Mouse (Mus musculus): ENCODE measurements around the gene Mcu. TPM values are rescaled to one million over a fixed set of nuclear protein-coding genes. Genes with fewer than 3 reads are reported as not detected.

Gene Mcu
- polyA plus RNA-seq, 1 experiment from 2014 or later, result 26.2 TPM

DNA sequence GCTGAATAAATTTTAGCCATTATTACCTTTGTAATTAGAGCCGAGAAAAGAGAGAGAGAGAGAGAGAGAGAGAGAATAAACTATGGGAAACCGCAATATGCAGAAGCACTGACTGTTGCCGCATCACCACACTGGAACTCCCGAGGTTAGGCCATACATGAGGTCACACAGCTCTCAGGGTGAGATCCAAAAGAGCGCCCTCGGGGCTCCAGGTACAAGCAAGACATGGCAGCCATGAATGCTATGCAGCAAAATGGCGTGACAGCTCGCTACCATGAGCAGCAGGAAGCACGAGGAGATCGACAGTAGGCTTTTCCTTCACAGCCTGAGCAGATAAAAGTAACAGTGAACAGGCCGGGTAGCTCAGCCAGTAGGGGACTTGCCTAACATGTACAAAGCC lies 89.2 kb downstream of the Mcu start:
- no peak overlapping the region for H3K9ac ChIP-seq (ENCODE audit: low read length)
- no peaks in the 10 kb centered on the region for H3K9me3 ChIP-seq (ENCODE audit: control insufficient read depth, low read length)
- no peak overlapping the region for H3K27ac ChIP-seq (ENCODE audit: low read depth, low read length)
- no peak overlapping the region for H3K4me2 ChIP-seq (ENCODE audit: low read depth)
- H3K4me1 ChIP-seq (ENCODE audit: control insufficient read depth, insufficient read depth, low read length), result no peaks in the 10 kb centered on the region
- no peaks in the 10 kb centered on the region for H3K27me3 ChIP-seq (ENCODE audit: control insufficient read depth, insufficient read depth, low read length)
- DNase-seq (ENCODE audit: low spot score) (no peak), ATAC-seq (ENCODE audit: insufficient read depth, low FRiP score, low TSS enrichment) (no peak)
- H3K36me3 ChIP-seq (ENCODE audit: control insufficient read depth, insufficient read depth, low read length), result no peaks in the 10 kb centered on the region
- no peak overlapping the region for H3K4me3 ChIP-seq (ENCODE audit: low read depth, low read length)
- 87% methylated on average over 11 of the region's 11 CpGs for WGBS

DNA sequence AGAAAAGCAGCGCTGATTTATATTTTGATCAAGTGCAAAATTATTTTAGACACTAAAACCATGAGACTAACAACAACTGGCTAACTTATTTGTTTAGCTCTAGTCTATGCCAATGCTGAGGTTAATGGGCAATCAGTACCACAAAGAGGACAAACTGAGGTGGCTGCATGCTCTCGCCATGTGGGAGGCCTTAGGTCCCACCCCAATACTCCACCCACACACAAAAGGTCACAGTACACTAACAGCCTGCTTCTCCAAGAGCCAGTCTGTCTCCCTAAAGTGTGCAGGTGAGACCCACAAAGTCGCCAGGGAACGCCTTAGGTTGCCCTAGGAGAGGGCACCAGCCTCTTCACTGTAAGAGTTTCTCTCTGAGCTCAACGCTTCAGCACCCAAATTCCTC lies 91.8 kb downstream of the Mcu start:
- Histone ChIP-seq H3K4me2 (ENCODE audit: low read depth) (no peak overlapping the region), H3K4me1 (ENCODE audit: control insufficient read depth, insufficient read depth, low read length) (no peaks in the 10 kb centered on the region), H3K9ac (ENCODE audit: low read length) (no peak overlapping the region), H3K27me3 (ENCODE audit: control insufficient read depth, insufficient read depth, low read length) (no peaks in the 10 kb centered on the region), H3K4me3 (ENCODE audit: low read depth, low read length) (no peak overlapping the region), H3K36me3 (ENCODE audit: control insufficient read depth, insufficient read depth, low read length) (no peaks in the 10 kb centered on the region), H3K9me3 (ENCODE audit: control insufficient read depth, low read length) (no peaks in the 10 kb centered on the region), H3K27ac (ENCODE audit: low read depth, low read length) (no peak overlapping the region)
- WGBS, result 89% methylated on average over 5 of the region's 5 CpGs
- no peak for DNase-seq (ENCODE audit: low spot score)
- no peak for ATAC-seq (ENCODE audit: insufficient read depth, low FRiP score, low TSS enrichment)

DNA sequence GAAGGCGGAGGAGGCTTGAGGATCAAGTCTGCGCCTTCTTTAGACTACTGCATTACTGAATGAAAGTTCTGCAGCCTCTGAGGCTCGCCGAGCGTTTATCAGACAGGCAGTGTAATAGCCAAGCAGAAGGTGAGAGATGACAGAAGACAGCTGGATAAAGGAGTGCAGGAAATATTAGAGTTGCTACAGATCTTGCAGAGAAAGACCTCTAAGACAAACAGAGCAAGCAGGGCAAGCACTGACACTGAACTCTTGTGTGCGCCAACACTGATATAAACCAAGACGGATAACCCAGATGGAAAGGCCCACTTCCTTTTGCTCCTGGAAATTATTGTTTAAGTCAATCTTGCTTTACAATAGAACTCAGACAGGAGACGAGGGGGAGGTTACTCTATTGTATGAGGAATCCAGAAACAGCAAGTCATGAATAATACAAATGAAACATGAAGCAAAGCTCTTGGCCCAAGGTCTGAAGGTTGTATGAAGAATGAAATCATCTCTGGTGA lies 92.6 kb downstream of the Mcu start:
- DNase-seq (ENCODE audit: low spot score) (no peak), ATAC-seq (ENCODE audit: insufficient read depth, low FRiP score, low TSS enrichment) (no peak)
- 73% methylated on average over 8 of the region's 8 CpGs for WGBS
- Histone ChIP-seq H3K36me3 (ENCODE audit: control insufficient read depth, insufficient read depth, low read length) (no peaks in the 10 kb centered on the region), H3K27ac (ENCODE audit: low read depth, low read length) (no peak overlapping the region), H3K27me3 (ENCODE audit: control insufficient read depth, insufficient read depth, low read length) (no peaks in the 10 kb centered on the region), H3K4me2 (ENCODE audit: low read depth) (no peak overlapping the region), H3K4me1 (ENCODE audit: control insufficient read depth, insufficient read depth, low read length) (no peaks in the 10 kb centered on the region), H3K4me3 (ENCODE audit: low read depth, low read length) (no peak overlapping the region), H3K9me3 (ENCODE audit: control insufficient read depth, low read length) (no peaks in the 10 kb centered on the region), H3K9ac (ENCODE audit: low read length) (no peak overlapping the region)

DNA sequence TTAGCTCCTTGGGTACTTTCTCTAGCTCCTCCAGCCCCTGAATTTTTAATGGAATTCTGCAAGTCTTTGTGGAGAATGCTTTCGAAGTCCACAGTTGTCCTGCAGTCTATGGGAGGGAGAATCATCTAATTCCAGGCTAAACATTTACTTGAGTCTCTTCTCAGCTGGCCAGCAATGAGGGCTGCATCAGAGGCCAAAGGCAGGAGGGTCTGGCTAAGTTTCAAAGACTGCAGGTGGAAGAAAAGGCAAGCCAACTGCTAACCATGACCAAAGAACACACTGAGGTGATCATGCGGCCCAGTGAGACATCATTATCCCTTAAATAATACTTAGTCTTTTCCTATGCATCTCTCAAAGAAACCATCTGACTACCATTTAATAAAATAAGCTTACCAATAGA lies 95.8 kb downstream of the Mcu start:
- ATAC-seq (ENCODE audit: insufficient read depth, low FRiP score, low TSS enrichment) (no peak), DNase-seq (ENCODE audit: low spot score) (no peak)
- no peak overlapping the region for H3K9ac ChIP-seq (ENCODE audit: low read length)
- no peak overlapping the region for H3K4me3 ChIP-seq (ENCODE audit: low read depth, low read length)
- WGBS, result 89% methylated on average over 2 of the region's 2 CpGs
- H3K27ac ChIP-seq (ENCODE audit: low read depth, low read length), result no peak overlapping the region
- no peaks in the 10 kb centered on the region for H3K4me1 ChIP-seq (ENCODE audit: control insufficient read depth, insufficient read depth, low read length)
- H3K9me3 ChIP-seq (ENCODE audit: control insufficient read depth, low read length), result no peaks in the 10 kb centered on the region
- H3K27me3 ChIP-seq (ENCODE audit: control insufficient read depth, insufficient read depth, low read length), result no peaks in the 10 kb centered on the region
- H3K36me3 ChIP-seq (ENCODE audit: control insufficient read depth, insufficient read depth, low read length), result no peaks in the 10 kb centered on the region
- H3K4me2 ChIP-seq (ENCODE audit: low read depth), result no peak overlapping the region

GRCm38 (mm10) chr10:59519411-59519810 lies 97.1 kb downstream of the Mcu start:
- H3K9ac ChIP-seq (ENCODE audit: low read length), result no peak overlapping the region
- ATAC-seq (ENCODE audit: insufficient read depth, low FRiP score, low TSS enrichment) (no peak), DNase-seq (ENCODE audit: low spot score) (no peak)
- no peaks in the 10 kb centered on the region for H3K9me3 ChIP-seq (ENCODE audit: control insufficient read depth, low read length)
- no peak overlapping the region for H3K4me3 ChIP-seq (ENCODE audit: low read depth, low read length)
- WGBS, result 85% methylated on average over 3 of the region's 3 CpGs
- H3K27me3 ChIP-seq (ENCODE audit: control insufficient read depth, insufficient read depth, low read length), result no peaks in the 10 kb centered on the region
- no peak overlapping the region for H3K4me2 ChIP-seq (ENCODE audit: low read depth)
- no peaks in the 10 kb centered on the region for H3K36me3 ChIP-seq (ENCODE audit: control insufficient read depth, insufficient read depth, low read length)
- no peaks in the 10 kb centered on the region for H3K4me1 ChIP-seq (ENCODE audit: control insufficient read depth, insufficient read depth, low read length)
- no peak overlapping the region for H3K27ac ChIP-seq (ENCODE audit: low read depth, low read length)

GRCm38 (mm10) chr10:59517201-59517600 lies 99.3 kb downstream of the Mcu start:
- no peak overlapping the region for H3K4me2 ChIP-seq (ENCODE audit: low read depth)
- H3K4me1 ChIP-seq (ENCODE audit: control insufficient read depth, insufficient read depth, low read length), result no peaks in the 10 kb centered on the region
- 95% methylated on average over 13 of the region's 13 CpGs for WGBS
- no peaks in the 10 kb centered on the region for H3K9me3 ChIP-seq (ENCODE audit: control insufficient read depth, low read length)
- H3K9ac ChIP-seq (ENCODE audit: low read length), result no peak overlapping the region
- DNase-seq (ENCODE audit: low spot score) (no peak), ATAC-seq (ENCODE audit: insufficient read depth, low FRiP score, low TSS enrichment) (no peak)
- H3K27ac ChIP-seq (ENCODE audit: low read depth, low read length), result no peak overlapping the region
- H3K4me3 ChIP-seq (ENCODE audit: low read depth, low read length), result no peak overlapping the region
- no peaks in the 10 kb centered on the region for H3K36me3 ChIP-seq (ENCODE audit: control insufficient read depth, insufficient read depth, low read length)
- no peaks in the 10 kb centered on the region for H3K27me3 ChIP-seq (ENCODE audit: control insufficient read depth, insufficient read depth, low read length)

DNA sequence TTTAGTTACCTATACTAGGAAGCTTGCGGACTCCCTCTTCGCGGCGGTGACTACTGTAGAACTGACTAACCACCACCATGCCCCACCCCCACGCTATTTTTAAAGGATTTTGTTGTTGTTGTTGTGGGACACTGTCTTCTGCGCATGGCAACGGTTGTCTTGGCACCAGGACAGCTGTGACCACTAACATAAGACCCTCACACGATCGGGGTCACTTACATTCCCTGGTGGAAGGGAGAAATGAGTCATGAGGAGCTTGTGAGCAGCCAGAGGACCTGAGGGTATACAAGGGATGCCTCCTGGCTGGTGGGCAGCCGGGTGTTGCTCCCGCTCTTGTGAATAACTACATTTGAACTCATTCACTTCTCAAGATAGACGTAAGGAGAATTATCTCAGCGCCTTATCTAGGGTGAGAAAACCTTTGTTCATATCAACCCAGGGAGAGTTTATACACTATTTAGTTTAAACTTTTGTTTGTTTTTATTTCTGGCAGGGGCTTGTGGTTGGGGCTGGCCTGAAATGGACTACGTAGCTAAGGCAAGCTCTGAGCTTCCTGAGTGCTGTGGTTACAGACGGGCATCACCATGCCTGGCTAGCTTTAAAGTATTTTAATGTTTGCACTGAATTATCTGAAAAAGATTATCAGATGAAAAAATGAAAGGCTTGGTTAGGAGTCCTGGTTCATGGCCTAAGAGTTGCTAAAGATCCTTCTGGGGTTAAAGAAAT lies 101.6 kb downstream of the Mcu start:
- Histone ChIP-seq H3K4me3 (ENCODE audit: low read depth, low read length) (no peak overlapping the region), H3K4me1 (ENCODE audit: control insufficient read depth, insufficient read depth, low read length) (peaks cover 7% of the 10 kb centered on the region; the same call in 1 of the 2 replicates), H3K27me3 (ENCODE audit: control insufficient read depth, insufficient read depth, low read length) (no peaks in the 10 kb centered on the region), H3K27ac (ENCODE audit: low read depth, low read length) (no peak overlapping the region), H3K4me2 (ENCODE audit: low read depth) (no peak overlapping the region), H3K9me3 (ENCODE audit: control insufficient read depth, low read length) (no peaks in the 10 kb centered on the region), H3K36me3 (ENCODE audit: control insufficient read depth, insufficient read depth, low read length) (no peaks in the 10 kb centered on the region), H3K9ac (ENCODE audit: low read length) (no peak overlapping the region)
- ATAC-seq (ENCODE audit: insufficient read depth, low FRiP score, low TSS enrichment) (no peak), DNase-seq (ENCODE audit: low spot score) (no peak)
- 81% methylated on average over 15 of the region's 15 CpGs for WGBS

- Histone ChIP-seq H3K27me3 (ENCODE audit: control insufficient read depth, insufficient read depth, low read length) (no peaks in the 10 kb centered on the region), H3K4me3 (ENCODE audit: low read depth, low read length) (no peak overlapping the region), H3K9ac (ENCODE audit: low read length) (no peak overlapping the region), H3K4me1 (ENCODE audit: control insufficient read depth, insufficient read depth, low read length) (peaks cover 7% of the 10 kb centered on the region; the same call in 1 of the 2 replicates), H3K4me2 (ENCODE audit: low read depth) (no peak overlapping the region), H3K27ac (ENCODE audit: low read depth, low read length) (no peak overlapping the region), H3K9me3 (ENCODE audit: control insufficient read depth, low read length) (no peaks in the 10 kb centered on the region), H3K36me3 (ENCODE audit: control insufficient read depth, insufficient read depth, low read length) (no peaks in the 10 kb centered on the region)
- DNase-seq (ENCODE audit: low spot score), result no peak
- no peak for ATAC-seq (ENCODE audit: insufficient read depth, low FRiP score, low TSS enrichment)
- 90% methylated on average over 9 of the region's 9 CpGs for WGBS
Observed at GRCm38 (mm10) chr10:59512173-59512572, 104.3 kb downstream of the Mcu start.

GRCm38 (mm10) chr10:59511427-59511963 lies 105.0 kb downstream of the Mcu start:
- H3K27ac ChIP-seq (ENCODE audit: low read depth, low read length), result no peak overlapping the region
- ATAC-seq (ENCODE audit: insufficient read depth, low FRiP score, low TSS enrichment) (no peak), DNase-seq (ENCODE audit: low spot score) (peak; percentile 33)
- no peak overlapping the region for H3K9ac ChIP-seq (ENCODE audit: low read length)
- H3K27me3 ChIP-seq (ENCODE audit: control insufficient read depth, insufficient read depth, low read length), result no peaks in the 10 kb centered on the region
- H3K36me3 ChIP-seq (ENCODE audit: control insufficient read depth, insufficient read depth, low read length), result no peaks in the 10 kb centered on the region
- 24% methylated on average over 14 of the region's 14 CpGs for WGBS
- H3K4me2 ChIP-seq (ENCODE audit: low read depth), result no peak overlapping the region
- no peaks in the 10 kb centered on the region for H3K9me3 ChIP-seq (ENCODE audit: control insufficient read depth, low read length)
- H3K4me1 ChIP-seq (ENCODE audit: control insufficient read depth, insufficient read depth, low read length), result peaks cover 7% of the 10 kb centered on the region; the same call in 1 of the 2 replicates
- H3K4me3 ChIP-seq (ENCODE audit: low read depth, low read length), result no peak overlapping the region

All from neural tube, embryonic 11.5 days (tissue).